ENCODE assay signal across 8 mouse cellular contexts in the genomic region with DNA sequence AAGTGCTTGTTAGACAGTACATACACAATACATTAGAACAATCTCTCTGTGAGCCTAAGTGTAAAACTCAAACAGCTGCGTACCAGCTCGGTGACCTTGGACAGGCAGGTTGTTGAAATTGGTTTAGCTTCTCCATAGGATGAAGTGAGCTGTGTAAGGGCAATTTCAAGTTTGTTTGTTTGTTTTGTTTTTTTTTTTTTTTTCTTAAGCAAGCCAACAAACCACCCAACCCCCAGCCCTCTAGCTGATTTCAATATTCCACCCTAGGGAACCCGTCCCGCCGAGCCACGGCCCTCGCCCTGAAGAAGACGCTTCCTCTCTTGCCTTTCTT. TPM values are rescaled to one million over a fixed set of nuclear protein-coding genes. Genes with fewer than 3 reads are reported as not detected.
DNase-seq lines count a peak whose midpoint lies in the region; ATAC-seq and TF ChIP-seq lines count a peak whose summit lies in the region.

No protein-coding gene starts in this region.

- H3K27me3 ChIP-seq in heart, embryonic 14.5 days (ENCODE audit: control insufficient read depth, insufficient read depth, low read length) = no peaks in the 10 kb centered on the region
- H3K27me3 ChIP-seq in forebrain, postnatal 0 days (ENCODE audit: insufficient read depth, low read length) = no peaks in the 10 kb centered on the region
- no peaks in the 10 kb centered on the region for H3K27me3 ChIP-seq in liver, postnatal 0 days (ENCODE audit: insufficient read depth, low read length)

- H3K27ac ChIP-seq in heart, embryonic 14.5 days (replicated peaks in 1 of 2; ENCODE audit: control insufficient read depth in 1 of 2, insufficient read depth in 1 of 2, low read depth in 2 of 2, low read length in 2 of 2) = peak overlapping the region in 1 of 2 experiments; percentile 39; a peak in 1 of 4 replicates
- H3K27ac ChIP-seq in ES-E14 (ENCODE audit: insufficient read depth, low read depth, low read length, poor library complexity, severe bottlenecking) = no peak overlapping the region
- no peak overlapping the region for H3K27ac ChIP-seq in forebrain, postnatal 0 days (ENCODE audit: low read depth, low read length)
- no peak overlapping the region for H3K27ac ChIP-seq in liver, postnatal 0 days (ENCODE audit: low read depth)

- DNase-seq in heart, adult 8-10 months (ENCODE audit: low spot score) = no peak
- no peak for DNase-seq in ES-E14 (ENCODE audit: low read depth, low spot score)
- DNase-seq in forebrain, postnatal 0 days = no peak
- DNase-seq in liver, postnatal 0 days = no peak
- no peak for DNase-seq in frontal cortex, postnatal 25 days (ENCODE audit: low spot score in 2 of 2)
- DNase-seq in thymus, postnatal 36 days = no peak
- DNase-seq in kidney, postnatal 36 days = no peak

- no peak for TF ChIP-seq CTCF in forebrain, postnatal 0 days (IDR thresholded peaks at IDR 0.05; ENCODE audit: low read depth)
- no peak for TF ChIP-seq CTCF in liver, postnatal 0 days (IDR thresholded peaks at IDR 0.05; ENCODE audit: low read depth)

- ATAC-seq in heart, embryonic 14.5 days (ENCODE audit: insufficient number of reproducible peaks, insufficient read depth, low FRiP score, low read depth) = no peak
- no peak for ATAC-seq in forebrain, postnatal 0 days
- ATAC-seq in liver, postnatal 0 days = no peak

- H3K9me3 ChIP-seq in heart, embryonic 14.5 days (ENCODE audit: control insufficient read depth, low read length) = peaks cover 6% of the 10 kb centered on the region
- no peaks in the 10 kb centered on the region for H3K9me3 ChIP-seq in ES-E14 (ENCODE audit: control insufficient read depth, insufficient read depth, low read depth, low read length)
- H3K9me3 ChIP-seq in forebrain, postnatal 0 days (ENCODE audit: low read length) = no peaks in the 10 kb centered on the region
- H3K9me3 ChIP-seq in liver, postnatal 0 days (ENCODE audit: low read length) = peaks cover 5% of the 10 kb centered on the region; the same call in 1 of the 2 replicates

- peaks cover 7 to 22% of the 10 kb centered on the region in 2 experiments for H3K4me1 ChIP-seq in heart, embryonic 14.5 days (ENCODE audit: control insufficient read depth in 2 of 2, insufficient read depth in 2 of 2, low read length in 2 of 2)
- H3K4me1 ChIP-seq in ES-E14 (ENCODE audit: control insufficient read depth in 2 of 2, insufficient read depth in 2 of 2, low read length in 2 of 2, poor library complexity in 1 of 2) = peaks cover 0 to 7% of the 10 kb centered on the region in 2 experiments; a peak in 2 of 4 replicates
- peaks cover 4% of the 10 kb centered on the region; the same call in 1 of the 2 replicates for H3K4me1 ChIP-seq in forebrain, postnatal 0 days (ENCODE audit: insufficient read depth)
- peaks cover 22% of the 10 kb centered on the region for H3K4me1 ChIP-seq in liver, postnatal 0 days (ENCODE audit: insufficient read depth)

- no peak for TF ChIP-seq EP300 in liver, postnatal 0 days (IDR thresholded peaks at IDR 0.05; ENCODE audit: low read depth)

- peak overlapping the region; percentile 77 for H3K4me2 ChIP-seq in heart, embryonic 14.5 days (ENCODE audit: low read length)
- H3K4me2 ChIP-seq in forebrain, postnatal 0 days (ENCODE audit: low read depth) = peak overlapping the region; percentile 81
- H3K4me2 ChIP-seq in liver, postnatal 0 days (ENCODE audit: low read depth, low read length) = peak overlapping the region; percentile 87

- H3K36me3 ChIP-seq in heart, embryonic 14.5 days (ENCODE audit: control insufficient read depth, insufficient read depth, low read length) = no peaks in the 10 kb centered on the region
- no peaks in the 10 kb centered on the region for H3K36me3 ChIP-seq in ES-E14 (ENCODE audit: control insufficient read depth, insufficient read depth, low read length, poor library complexity, severe bottlenecking)
- H3K36me3 ChIP-seq in forebrain, postnatal 0 days (ENCODE audit: insufficient read depth) = no peaks in the 10 kb centered on the region
- H3K36me3 ChIP-seq in liver, postnatal 0 days (replicated peaks; ENCODE audit: insufficient read depth, low read length) = no peaks in the 10 kb centered on the region

- in situ Hi-C loops in ES-E14 (cut with MboI; ENCODE audit: low sequenced_read_pairs in 2 of 2, unreplicated experiment in 2 of 2) = no loop called here

- 18% methylated on average over 8 of the region's 8 CpGs for WGBS in heart, embryonic 14.5 days
- 16% methylated on average over 8 of the region's 8 CpGs for WGBS in forebrain, postnatal 0 days
- WGBS in liver, postnatal 0 days (ENCODE audit: insufficient replicate concordance) = 11% methylated on average over 8 of the region's 8 CpGs

- H3K4me3 ChIP-seq in heart, embryonic 14.5 days (ENCODE audit: control insufficient read depth in 1 of 2, insufficient read depth in 1 of 2, low read depth in 1 of 2, low read length in 2 of 2) = peak overlapping the region; percentile 70 to 73
- peak overlapping the region; percentile 75 to 97 for H3K4me3 ChIP-seq in ES-E14 (ENCODE audit: insufficient read depth in 1 of 2, low read depth in 1 of 2, low read length in 2 of 2, poor library complexity in 1 of 2, severe bottlenecking in 1 of 2)
- H3K4me3 ChIP-seq in forebrain, postnatal 0 days (ENCODE audit: low read depth, low read length) = peak overlapping the region; percentile 75
- H3K4me3 ChIP-seq in liver, postnatal 0 days (ENCODE audit: low read depth, low read length) = peak overlapping the region; percentile 71; the same call in 1 of the 2 replicates

- H3K9ac ChIP-seq in heart, embryonic 14.5 days (ENCODE audit: low read length) = peak overlapping the region; percentile 28
- H3K9ac ChIP-seq in ES-E14 (ENCODE audit: insufficient read depth, low read depth, low read length, poor library complexity, severe bottlenecking) = no peak overlapping the region
- peak overlapping the region; percentile 61; the same call in 1 of the 2 replicates for H3K9ac ChIP-seq in forebrain, postnatal 0 days
- H3K9ac ChIP-seq in liver, postnatal 0 days (replicated peaks) = no peak overlapping the region

TF ChIP-seq in ES-E14, 5 proteins besides CTCF, POLR2A, EP300 and RAD21:
- no peak for TF ChIP-seq CHD2 (IDR thresholded peaks at IDR 0.05; ENCODE audit: low read depth, low read length)
- TF ChIP-seq ZNF384 (IDR thresholded peaks at IDR 0.05; ENCODE audit: low read depth, low read length) = peak; percentile 71

RNA-seq across cellular contexts. Expression of a gene that starts 0.4 kb away (rescaled TPM):
- polyA plus RNA-seq in heart, embryonic 14.5 days (2014; fragmentation: Nextera tagmentation; extraction: Ambion mirVana) = 42.2 and 43.5 TPM in 2 replicates
- total RNA-seq in heart, adult 8-10 months (2022) = 100 to 1,000 TPM; 116 to 137 (median 123) TPM
- total RNA-seq in ES-E14 (2012; rRNA removed) = 8.4 and 18.6 TPM in 2 replicates
- total RNA-seq in forebrain, postnatal 0 days (2014; rRNA removed) = 111 and 130 TPM in 2 replicates
- polyA plus RNA-seq in forebrain, postnatal 0 days (2015; fragmentation: Nextera tagmentation; extraction: Ambion mirVana) = 31.5 and 47.6 TPM in 2 replicates
- polyA plus RNA-seq in liver, postnatal 0 days (2015; fragmentation: Nextera tagmentation; extraction: Ambion mirVana) = 2.0 and 3.2 TPM in 2 replicates

Comparison
In these comparisons a context has a peak if more than half of its experiments do, and no peak if none do; other contexts are left out.
1. H3K9ac ChIP-seq: peak in heart, embryonic 14.5 days (single experiment) and forebrain, postnatal 0 days (single experiment); none in ES-E14 (single experiment) and liver, postnatal 0 days (single experiment).
2. Peak in every context shown above with its lines, with median percentiles within 50 percentile points of each other: H3K4me2 ChIP-seq and H3K4me3 ChIP-seq.